Mouse (Mus musculus): ENCODE measurements at regions not wholly inside any gene's neighbourhood (a gene's known extent, or its start where the extent isn't known, plus 50 kb on each side); places are given as distances from the start of the nearest gene placed in this dataset.
A peak's percentile ranks its signal among the peaks of the same experiment; 100 is the strongest.
"Not testable (repeated sequence)": the region's sequence is repeated elsewhere in the genome, so short reads cannot be mapped to it uniquely, and the experiment has no call there.

GRCm38 (mm10) chr1:105463819-105464614 lies 107.5 kb upstream of the Rnf152 start:
- no peak for DNase-seq (ENCODE audit: low spot score)

GRCm38 (mm10) chr1:105462695-105463094 lies 106.2 kb upstream of the Rnf152 start:
- no peak for DNase-seq (ENCODE audit: low spot score)

- DNase-seq (ENCODE audit: low spot score) = not testable (repeated sequence)
Measured at GRCm38 (mm10) chr1:105455783-105456182, 99.3 kb upstream of the Rnf152 start.

GRCm38 (mm10) chr1:105454687-105455086 lies 98.2 kb upstream of the Rnf152 start:
- no peak for DNase-seq (ENCODE audit: low spot score)

- no peak for DNase-seq (ENCODE audit: low spot score)
Measured at GRCm38 (mm10) chr1:105446212-105446611, 89.7 kb upstream of the Rnf152 start.

GRCm38 (mm10) chr1:105443546-105443945 lies 87.0 kb upstream of the Rnf152 start:
- no peak for DNase-seq (ENCODE audit: low spot score)

GRCm38 (mm10) chr1:105440296-105440695 lies 83.8 kb upstream of the Rnf152 start:
- no peak for DNase-seq (ENCODE audit: low spot score)

GRCm38 (mm10) chr1:105434631-105435403 lies 78.3 kb upstream of the Rnf152 start:
- peak; percentile 85 for DNase-seq (ENCODE audit: low spot score)

- no peak for DNase-seq (ENCODE audit: low spot score)
Measured at GRCm38 (mm10) chr1:105433949-105434348, 77.4 kb upstream of the Rnf152 start.

- DNase-seq (ENCODE audit: low spot score) = no peak
Measured at GRCm38 (mm10) chr1:105431803-105432202, 75.3 kb upstream of the Rnf152 start.

GRCm38 (mm10) chr1:105430712-105431111 lies 74.2 kb upstream of the Rnf152 start:
- DNase-seq (ENCODE audit: low spot score) = no peak

GRCm38 (mm10) chr1:105428165-105428564 lies 71.7 kb upstream of the Rnf152 start:
- no peak for DNase-seq (ENCODE audit: low spot score)

GRCm38 (mm10) chr1:105426086-105426485 lies 69.6 kb upstream of the Rnf152 start:
- no peak for DNase-seq (ENCODE audit: low spot score)

GRCm38 (mm10) chr1:105423380-105423779 lies 66.9 kb upstream of the Rnf152 start:
- no peak for DNase-seq (ENCODE audit: low spot score)

- DNase-seq (ENCODE audit: low spot score) = no peak
Measured at GRCm38 (mm10) chr1:105422945-105423344, 66.4 kb upstream of the Rnf152 start.

GRCm38 (mm10) chr1:105420374-105421046 lies 64.0 kb upstream of the Rnf152 start:
- no peak for DNase-seq (ENCODE audit: low spot score)
